8 mouse cellular contexts compared by ENCODE assay signal in genomic region chr2:84838593-84838949, GRCm38 (mm10). TPM values are rescaled to one million over a fixed set of nuclear protein-coding genes. Genes with fewer than 3 reads are reported as not detected.
DNase-seq lines count a peak whose midpoint lies in the region; ATAC-seq lines count a peak whose summit lies in the region.

Gene Slc43a1, plus strand, starts transcription at chr2:84838850.

- H3K4me2 ChIP-seq in kidney, embryonic 15.5 days: peak within 1 kb of the TSS; percentile 95
- peak within 1 kb of the TSS; percentile 94 for H3K4me2 ChIP-seq in hindbrain, embryonic 11.5 days (replicated peaks; ENCODE audit: low read depth, low read length)
- peak within 1 kb of the TSS; percentile 99 for H3K4me2 ChIP-seq in midbrain, embryonic 12.5 days (replicated peaks)

- H3K27me3 ChIP-seq in kidney, embryonic 15.5 days: peaks cover 23% of the 10 kb centered on the region
- H3K27me3 ChIP-seq in hindbrain, embryonic 11.5 days (ENCODE audit: control insufficient read depth, insufficient read depth, low read length): peaks cover 15% of the 10 kb centered on the region
- peaks cover 43% of the 10 kb centered on the region for H3K27me3 ChIP-seq in midbrain, embryonic 12.5 days

- no peak for DNase-seq in kidney, adult 9 months
- peak; percentile 33 for DNase-seq in hindbrain, embryonic 11.5 days (ENCODE audit: low spot score)
- DNase-seq in cerebellum, postnatal 25 days: no peak
- no peak for DNase-seq in adrenal gland, postnatal 36 days

- no peak for ATAC-seq in kidney, embryonic 15.5 days (replicated peaks; ENCODE audit: low FRiP score)
- no peak for ATAC-seq in common myeloid progenitor, adult 5-6 weeks (replicated peaks; ENCODE audit: low read depth, poor library complexity, severe bottlenecking)
- no peak for ATAC-seq in hindbrain, embryonic 11.5 days (ENCODE audit: low FRiP score)
- ATAC-seq in midbrain, embryonic 12.5 days (ENCODE audit: low FRiP score, low read depth): no peak
- ATAC-seq in cerebellum, adult (ENCODE audit: insufficient number of reproducible peaks, low FRiP score, low TSS enrichment): no peak

- H3K4me1 ChIP-seq in kidney, embryonic 15.5 days: peaks cover 33% of the 10 kb centered on the region
- H3K4me1 ChIP-seq in hindbrain, embryonic 11.5 days (replicated peaks; ENCODE audit: control insufficient read depth, insufficient read depth, low read length): no peaks in the 10 kb centered on the region; the same call in 1 of the 2 replicates
- peaks cover 32% of the 10 kb centered on the region for H3K4me1 ChIP-seq in midbrain, embryonic 12.5 days

- H3K9ac ChIP-seq in kidney, embryonic 15.5 days: peak within 1 kb of the TSS; percentile 81
- peak within 1 kb of the TSS; percentile 83 for H3K9ac ChIP-seq in hindbrain, embryonic 11.5 days (ENCODE audit: low read depth, low read length)
- peak within 1 kb of the TSS; percentile 70 for H3K9ac ChIP-seq in midbrain, embryonic 12.5 days (replicated peaks)

- peak within 1 kb of the TSS; percentile 93 for H3K27ac ChIP-seq in kidney, embryonic 15.5 days
- H3K27ac ChIP-seq in hindbrain, embryonic 11.5 days (ENCODE audit: low read depth, low read length): peak within 1 kb of the TSS; percentile 77; the same call in 1 of the 2 replicates
- no peak within 1 kb of the TSS for H3K27ac ChIP-seq in midbrain, embryonic 12.5 days (replicated peaks)

- no peaks in the 10 kb centered on the region for H3K36me3 ChIP-seq in kidney, embryonic 15.5 days
- H3K36me3 ChIP-seq in hindbrain, embryonic 11.5 days (ENCODE audit: control insufficient read depth, insufficient read depth, low read length): no peaks in the 10 kb centered on the region
- 0 out of 2 replicates have a peak, but pooled peaks cover under 1% of the 10 kb centered on the region for H3K36me3 ChIP-seq in midbrain, embryonic 12.5 days

- no peaks in the 10 kb centered on the region for H3K9me3 ChIP-seq in kidney, embryonic 15.5 days (replicated peaks)
- no peaks in the 10 kb centered on the region for H3K9me3 ChIP-seq in hindbrain, embryonic 11.5 days (ENCODE audit: control insufficient read depth, low read length)
- H3K9me3 ChIP-seq in midbrain, embryonic 12.5 days: no peaks in the 10 kb centered on the region

- 19% methylated on average over 10 of the region's 10 CpGs for WGBS in kidney, embryonic 15.5 days
- 15% methylated on average over 10 of the region's 10 CpGs for WGBS in hindbrain, embryonic 11.5 days
- WGBS in midbrain, embryonic 12.5 days: 17% methylated on average over 10 of the region's 10 CpGs

- peak within 1 kb of the TSS; percentile 73 for H3K4me3 ChIP-seq in kidney, embryonic 15.5 days (replicated peaks)
- peak within 1 kb of the TSS; percentile 61 for H3K4me3 ChIP-seq in hindbrain, embryonic 11.5 days (ENCODE audit: low read depth, low read length)
- H3K4me3 ChIP-seq in midbrain, embryonic 12.5 days: peak within 1 kb of the TSS; percentile 58

RNA-seq across cellular contexts. Expression of gene Slc43a1, which starts in this region (rescaled TPM):
- polyA plus RNA-seq in kidney, embryonic 15.5 days (2015; fragmentation: Nextera tagmentation; extraction: Ambion mirVana): 16.5 and 20.7 TPM in 2 replicates
- 21.0 and 23.4 TPM in 2 replicates for total RNA-seq in common myeloid progenitor, adult 5-6 weeks (2017)
- 14.5 and 19.6 TPM in 2 replicates for polyA plus RNA-seq in hindbrain, embryonic 11.5 days (2014; fragmentation: Nextera tagmentation; extraction: Ambion mirVana)
- 9.5 and 10.2 TPM in 2 replicates for polyA plus RNA-seq in midbrain, embryonic 12.5 days (2016; fragmentation: Nextera tagmentation; extraction: Ambion mirVana)
- total RNA-seq in adrenal gland, postnatal 36 days (2021): 1 to 10 TPM; 6.6 to 7.5 TPM
